Mouse (Mus musculus) MEL (cell line): ENCODE measurements around the gene Rasal3. TPM values are rescaled to one million over a fixed set of nuclear protein-coding genes. Genes with fewer than 3 reads are reported as not detected.

ENCODE experiments used
- DNase-seq: peaks from one replicate; pipeline ENCODE4 v3.0.0; 2011; ENCODE audit warnings: low read depth, low spot score
- H3K27ac ChIP-seq: 2 replicates; pipeline ENCODE4 v1.5.1; 2012; ENCODE audit warnings: low read depth, mild to moderate bottlenecking, control low read depth, low read length, moderate library complexity; ENCODE audit not compliant: control insufficient read depth
- H3K27me3 ChIP-seq, 2 experiments: fragments of 150-350 bp in 1 of 2; sonication (generic) in 1 of 2; 2 replicates each; pipeline ENCODE4 v1.6.1; 2012; ENCODE audit warnings: low read length in 2 of 2, mild to moderate bottlenecking in 2 of 2, improper control_type of control experiment in 1 of 2, moderate library complexity in 1 of 2; ENCODE audit not compliant: insufficient read depth in 2 of 2, control insufficient read depth in 1 of 2
- H3K36me3 ChIP-seq, 2 experiments: 2 replicates each; pipeline ENCODE4 v1.6.1; 2012 to 2014; ENCODE audit warnings: low read length in 2 of 2, improper control_type of control experiment in 1 of 2, inconsistent platforms in 1 of 2, mild to moderate bottlenecking in 1 of 2; ENCODE audit not compliant: insufficient read depth in 2 of 2, control insufficient read depth in 1 of 2
- H3K4me1 ChIP-seq, 2 experiments: fragments of 150-350 bp in 1 of 2; sonication (generic) in 1 of 2; 2 replicates each; pipeline ENCODE4 v1.6.1; 2012; ENCODE audit warnings: low read length in 2 of 2, improper control_type of control experiment in 1 of 2, mild to moderate bottlenecking in 1 of 2; ENCODE audit not compliant: insufficient read depth in 2 of 2, control insufficient read depth in 1 of 2
- H3K4me3 ChIP-seq, 2 experiments: fragments of 150-350 bp in 1 of 2; sonication (generic) in 1 of 2; 2 replicates each; pipeline ENCODE4 v1.5.1; 2012; ENCODE audit warnings: low read depth in 2 of 2, low read length in 2 of 2, mild to moderate bottlenecking in 2 of 2, moderate library complexity in 2 of 2, control low read depth in 1 of 2, improper control_type of control experiment in 1 of 2; ENCODE audit not compliant: control insufficient read depth in 1 of 2, insufficient read depth in 1 of 2
- H3K79me2 ChIP-seq: 2 replicates; pipeline ENCODE4 v1.6.1; 2012; ENCODE audit warnings: mild to moderate bottlenecking, low read length, moderate library complexity; ENCODE audit not compliant: control insufficient read depth, poor library complexity, insufficient read depth
- H3K9ac ChIP-seq: 2 replicates; pipeline ENCODE4 v1.6.1; 2012; ENCODE audit warnings: low read depth, mild to moderate bottlenecking, control low read depth, low read length, moderate library complexity; ENCODE audit not compliant: control insufficient read depth, poor library complexity, severe bottlenecking
- H3K9me3 ChIP-seq: fragments of 150-350 bp; sonication (generic); replicated peaks from 2 replicates; pipeline ENCODE4 v1.6.1; 2012; ENCODE audit warnings: mild to moderate bottlenecking, low read length, improper control_type of control experiment, moderate library complexity; ENCODE audit not compliant: insufficient read depth
- BHLHE40 ChIP-seq: IDR thresholded peaks from 2 replicates; pipeline ENCODE4 v1.6.1; 2012; ENCODE audit warnings: low read depth, mild to moderate bottlenecking, inconsistent platforms, low read length, improper control_type of control experiment, borderline replicate concordance
- CHD2 ChIP-seq: IDR thresholded peaks from 2 replicates; pipeline ENCODE4 v1.6.1; 2011; ENCODE audit warnings: low read length, improper control_type of control experiment
- E2F4 ChIP-seq: IDR thresholded peaks from 2 replicates; pipeline ENCODE4 v1.6.1; 2011; ENCODE audit warnings: low read depth, low read length, improper control_type of control experiment, borderline replicate concordance
- ELF1 ChIP-seq: IDR thresholded peaks from 2 replicates; pipeline ENCODE4 v1.6.1; 2014; ENCODE audit warnings: low read depth, mild to moderate bottlenecking, inconsistent platforms, low read length, improper control_type of control experiment, moderate library complexity
- EP300 ChIP-seq, 2 experiments: IDR thresholded peaks; 2 replicates each; pipeline ENCODE4 v1.6.1; 2011; ENCODE audit warnings: improper control_type of control experiment in 2 of 2, low read length in 2 of 2, low read depth in 1 of 2, mild to moderate bottlenecking in 1 of 2
- GATA1 ChIP-seq: IDR thresholded peaks from 2 replicates; pipeline ENCODE4 v1.6.1; 2011; ENCODE audit warnings: low read depth, low read length, improper control_type of control experiment
- HCFC1 ChIP-seq: IDR thresholded peaks from 2 replicates; pipeline ENCODE4 v1.6.1; 2012; ENCODE audit warnings: low read depth, mild to moderate bottlenecking, inconsistent platforms, low read length, improper control_type of control experiment, moderate library complexity
- JUND ChIP-seq: IDR thresholded peaks from 2 replicates; pipeline ENCODE4 v1.6.1; 2011; ENCODE audit warnings: low read depth, mild to moderate bottlenecking, improper control_type of control experiment, low read length
- MAFK ChIP-seq: IDR thresholded peaks from 2 replicates; pipeline ENCODE4 v1.6.1; 2011; ENCODE audit warnings: low read depth, mild to moderate bottlenecking, low read length, improper control_type of control experiment, borderline replicate concordance
- MAX ChIP-seq: IDR thresholded peaks from 2 replicates; pipeline ENCODE4 v1.6.1; 2011; ENCODE audit warnings: low read length, improper control_type of control experiment
- MAZ ChIP-seq: IDR thresholded peaks from 2 replicates; pipeline ENCODE4 v1.6.1; 2012; ENCODE audit warnings: low read depth, mild to moderate bottlenecking, inconsistent platforms, low read length, improper control_type of control experiment
- MXI1 ChIP-seq: IDR thresholded peaks from 2 replicates; pipeline ENCODE4 v1.6.1; 2011; ENCODE audit warnings: mild to moderate bottlenecking, low read depth, low read length, improper control_type of control experiment
- MYB ChIP-seq: IDR thresholded peaks from 2 replicates; pipeline ENCODE4 v1.6.1; 2011; ENCODE audit warnings: mild to moderate bottlenecking, low read depth, low read length, improper control_type of control experiment
- MYC ChIP-seq: IDR thresholded peaks from 2 replicates; pipeline ENCODE4 v1.6.1; 2011; ENCODE audit warnings: low read depth, mild to moderate bottlenecking, low read length, improper control_type of control experiment, moderate library complexity
- NRF1 ChIP-seq: IDR thresholded peaks from 2 replicates; pipeline ENCODE4 v1.6.1; 2014; ENCODE audit warnings: low read depth, mild to moderate bottlenecking, inconsistent platforms, low read length, improper control_type of control experiment, moderate library complexity; ENCODE audit not compliant: poor library complexity, insufficient read depth, severe bottlenecking
- POLR2A ChIP-seq, 2 experiments: IDR thresholded peaks; 2 replicates each; pipeline ENCODE4 v1.6.1; 2011 to 2012; ENCODE audit warnings: low read length in 2 of 2, mild to moderate bottlenecking in 2 of 2, control low read depth in 1 of 2, improper control_type of control experiment in 1 of 2, low read depth in 1 of 2, moderate library complexity in 1 of 2; ENCODE audit not compliant: control insufficient read depth in 1 of 2, insufficient read depth in 1 of 2, poor library complexity in 1 of 2
- POLR2AphosphoS2 ChIP-seq: IDR thresholded peaks from 2 replicates; pipeline ENCODE4 v1.6.1; 2011; ENCODE audit warnings: low read length, improper control_type of control experiment
- POLR2AphosphoS5 ChIP-seq: IDR thresholded peaks from 2 replicates; pipeline ENCODE4 v1.6.1; 2012; ENCODE audit warnings: low read depth, borderline replicate concordance, mild to moderate bottlenecking, inconsistent platforms, low read length, moderate library complexity, mixed read lengths
- RCOR1 ChIP-seq: IDR thresholded peaks from 2 replicates; pipeline ENCODE4 v1.6.1; 2012; ENCODE audit warnings: low read depth, mild to moderate bottlenecking, inconsistent platforms, low read length, improper control_type of control experiment
- SIN3A ChIP-seq: IDR thresholded peaks from 2 replicates; pipeline ENCODE4 v1.6.1; 2012; ENCODE audit warnings: low read length, improper control_type of control experiment, inconsistent platforms
- SMC3 ChIP-seq: IDR thresholded peaks from 2 replicates; pipeline ENCODE4 v1.6.1; 2011; ENCODE audit warnings: low read depth, low read length, improper control_type of control experiment
- TAL1 ChIP-seq: IDR thresholded peaks from 2 replicates; pipeline ENCODE4 v1.6.1; 2012; ENCODE audit warnings: mild to moderate bottlenecking, inconsistent platforms, low read length, moderate library complexity, mixed read lengths
- TCF12 ChIP-seq: IDR thresholded peaks from 2 replicates; pipeline ENCODE4 v1.6.1; 2014; ENCODE audit warnings: low read depth, mild to moderate bottlenecking, inconsistent platforms, low read length, improper control_type of control experiment, moderate library complexity
- ZC3H11A ChIP-seq: IDR thresholded peaks from 2 replicates; pipeline ENCODE4 v1.6.1; 2012; ENCODE audit warnings: low read depth, mild to moderate bottlenecking, inconsistent platforms, low read length, improper control_type of control experiment
- ZKSCAN1 ChIP-seq: IDR thresholded peaks from 2 replicates; pipeline ENCODE4 v1.6.1; 2012; ENCODE audit warnings: low read depth, mild to moderate bottlenecking, inconsistent platforms, low read length, improper control_type of control experiment, moderate library complexity
- ZMIZ1 ChIP-seq: IDR thresholded peaks from 2 replicates; pipeline ENCODE4 v1.6.1; 2012; ENCODE audit warnings: low read depth, mild to moderate bottlenecking, inconsistent platforms, low read length, improper control_type of control experiment, moderate library complexity
- ZNF384 ChIP-seq: IDR thresholded peaks from 2 replicates; pipeline ENCODE4 v1.6.1; 2012; ENCODE audit warnings: low read depth, mild to moderate bottlenecking, inconsistent platforms, low read length, improper control_type of control experiment
- polyA plus RNA-seq, 2 experiments: library from polyadenylated mRNA; stranded (reverse) in 1 of 2; unstranded in 1 of 2; fragments of >175 nt in 1 of 2; fragments of >200 nt in 1 of 2; gene quantifications; 2 replicates each; pipeline versions ENCODE4 v1.2.1 to v1.2.4; 2012; ENCODE audit warnings: low replicate concordance in 2 of 2, low read depth in 1 of 2; ENCODE audit not compliant: insufficient read length in 2 of 2, insufficient read depth in 1 of 2, missing spikeins in 1 of 2
- total RNA-seq: library from RNA; depleted of rRNA; stranded (reverse); fragments of 300-350 nt; gene quantifications from 2 replicates; pipeline ENCODE4 v1.2.3, GENCODE M21; 2012

The Rasal3 gene
- total and polyA plus RNA-seq, 3 experiments: 0.04 TPM; not detected in 1

- TF ChIP-seq POLR2A (IDR thresholded peaks at IDR 0.05; ENCODE audit: control insufficient read depth in 1 of 2, insufficient read depth in 1 of 2, low read depth in 1 of 2, low read length in 2 of 2, poor library complexity in 1 of 2) (peak in 1 of 2 experiments; percentile 44; a peak in 2 of 4 replicates), MYB (peak; percentile 55), SMC3 (no peak), MAFK (no peak), ZKSCAN1 (no peak), SIN3A (peak; percentile 96), BHLHE40 (no peak), MXI1 (peak; percentile 50), RCOR1 (0 out of 2 replicates have a peak, but pooled peaks have one; percentile 52), E2F4 (no peak), ZC3H11A (no peak), ZNF384 (no peak), JUND (no peak), CHD2 (peak; percentile 62), POLR2AphosphoS5 (no peak), TCF12 (peak; percentile 17; the same call in 1 of the 2 replicates), NRF1 (peak; percentile 53; the same call in 1 of the 2 replicates), MAZ (peak; percentile 99; the same call in 1 of the 2 replicates), ELF1 (peak; percentile 49; the same call in 1 of the 2 replicates), MYC (no peak)
These were observed 14.2 kb downstream of the Rasal3 start, which contains the start of gene Wiz (continued) for GRCm38 (mm10) chr17:32389101-32389659.

GRCm38 (mm10) chr17:32388370-32389100 is 14.8 kb downstream of the Rasal3 start:
- Histone ChIP-seq H3K4me1 (peaks cover 0 to 6% of the 10 kb centered on the region in 2 experiments; a peak in 1 of 4 replicates), H3K9me3 (no peaks in the 10 kb centered on the region), H3K27ac (no peak overlapping the region), H3K36me3 (no peaks in the 10 kb centered on the region), H3K9ac (peak overlapping the region; percentile 71), H3K79me2 (no peaks in the 10 kb centered on the region; the same call in 1 of the 2 replicates), H3K4me3 (peak overlapping the region; percentile 81 to 96), H3K27me3 (no peaks in the 10 kb centered on the region)
- DNase-seq: peak; percentile 24
- no peak for TF ChIP-seq POLR2AphosphoS5
- no peak for TF ChIP-seq BHLHE40
- TF ChIP-seq EP300 (IDR thresholded peaks at IDR 0.05; ENCODE audit: low read depth in 1 of 2, low read length in 2 of 2): no peak
- TF ChIP-seq MYC: no peak
- TF ChIP-seq MAX: no peak
- TF ChIP-seq ZMIZ1: no peak
- TF ChIP-seq SIN3A: no peak
- TF ChIP-seq POLR2AphosphoS2: no peak
- no peak for TF ChIP-seq ZNF384
- TF ChIP-seq POLR2A (IDR thresholded peaks at IDR 0.05; ENCODE audit: control insufficient read depth in 1 of 2, insufficient read depth in 1 of 2, low read depth in 1 of 2, low read length in 2 of 2, poor library complexity in 1 of 2): no peak
- no peak for TF ChIP-seq HCFC1
- no peak for TF ChIP-seq GATA1
- no peak for TF ChIP-seq RCOR1
- TF ChIP-seq TAL1: no peak
- TF ChIP-seq MAFK: no peak
- TF ChIP-seq ZKSCAN1: no peak
